Mouse (Mus musculus) cerebellum, adult 18-20 months (tissue): ENCODE data around the gene Bglap.
"Not testable (repeated sequence)": the region's sequence is repeated elsewhere in the genome, so short reads cannot be mapped to it uniquely, and the experiment has no call there.

Experiments used
- DNase-seq, 2 experiments: peaks; one replicate each; pipeline ENCODE4 v3.0.0; 2021

The Bglap gene

GRCm38 (mm10) chr3:88393776-88394375 is 9.6 kb upstream of the Bglap start:
- DNase-seq = no peak

DNA sequence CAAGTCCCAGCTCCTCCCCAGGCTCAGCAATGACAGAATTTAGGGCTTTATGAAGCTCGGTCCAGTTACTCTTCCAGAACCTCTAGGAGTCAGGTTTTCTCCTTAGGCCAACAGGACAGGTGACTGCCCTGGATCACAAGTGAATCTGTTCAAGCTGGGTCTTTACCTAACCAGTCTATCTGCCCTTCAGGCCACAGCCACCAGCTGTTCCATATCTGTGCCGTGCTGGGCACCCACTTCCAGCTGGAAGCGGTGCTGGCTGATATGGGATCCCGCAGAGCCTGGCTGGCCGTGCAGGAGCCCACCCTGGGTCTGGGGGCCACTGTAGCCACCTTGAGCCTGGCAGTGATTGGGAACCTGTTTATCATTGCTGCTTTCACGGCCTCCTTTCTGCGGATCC is 1.9 kb downstream of the Bglap start:
- not testable (repeated sequence) for DNase-seq

- DNase-seq = not testable (repeated sequence)
Observed at GRCm38 (mm10) chr3:88381389-88382315, 2.6 kb downstream of the Bglap start.

DNA sequence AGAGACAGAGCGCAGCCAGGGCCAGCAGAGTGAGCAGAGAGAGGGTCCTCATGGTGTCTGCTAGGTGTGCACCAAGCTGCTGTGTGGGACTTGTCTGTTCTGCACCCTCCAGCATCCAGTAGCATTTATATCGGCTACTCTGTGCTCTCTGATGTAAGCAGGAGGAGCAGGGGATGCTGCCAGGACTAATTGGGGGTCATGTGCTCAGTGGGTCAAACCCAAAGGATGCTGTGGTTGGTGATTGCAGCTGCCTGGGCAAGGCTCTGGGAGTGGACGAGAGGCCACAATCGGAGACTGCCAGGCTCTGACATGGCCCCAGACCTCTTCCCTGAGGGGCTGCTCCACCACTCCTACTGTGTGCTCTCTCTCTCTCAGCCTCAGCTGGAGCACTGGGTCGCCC is 5.7 kb downstream of the Bglap start, which contains the start of gene Bglap2:
TSS of gene Bglap2 (minus strand) at position 101 of the 400 bp plus-strand sequence.
- not testable (repeated sequence) for DNase-seq

DNA sequence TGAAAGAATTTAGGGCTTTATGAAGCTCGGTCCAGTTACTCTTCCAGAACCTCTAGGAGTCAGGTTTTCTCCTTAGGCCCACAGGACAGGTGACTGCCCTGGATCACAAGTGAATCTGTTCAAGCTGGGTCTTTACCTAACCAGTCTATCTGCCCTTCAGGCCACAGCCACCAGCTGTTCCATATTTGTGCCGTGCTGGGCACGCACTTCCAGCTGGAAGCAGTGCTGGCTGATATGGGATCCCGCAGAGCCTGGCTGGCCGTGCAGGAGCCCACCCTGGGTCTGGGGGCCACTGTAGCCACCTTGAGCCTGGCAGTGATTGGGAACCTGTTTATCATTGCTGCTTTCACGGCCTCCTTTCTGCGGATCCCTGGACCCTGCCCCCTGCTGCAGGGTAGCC is 7.6 kb downstream of the Bglap start:
- DNase-seq = not testable (repeated sequence)

DNA sequence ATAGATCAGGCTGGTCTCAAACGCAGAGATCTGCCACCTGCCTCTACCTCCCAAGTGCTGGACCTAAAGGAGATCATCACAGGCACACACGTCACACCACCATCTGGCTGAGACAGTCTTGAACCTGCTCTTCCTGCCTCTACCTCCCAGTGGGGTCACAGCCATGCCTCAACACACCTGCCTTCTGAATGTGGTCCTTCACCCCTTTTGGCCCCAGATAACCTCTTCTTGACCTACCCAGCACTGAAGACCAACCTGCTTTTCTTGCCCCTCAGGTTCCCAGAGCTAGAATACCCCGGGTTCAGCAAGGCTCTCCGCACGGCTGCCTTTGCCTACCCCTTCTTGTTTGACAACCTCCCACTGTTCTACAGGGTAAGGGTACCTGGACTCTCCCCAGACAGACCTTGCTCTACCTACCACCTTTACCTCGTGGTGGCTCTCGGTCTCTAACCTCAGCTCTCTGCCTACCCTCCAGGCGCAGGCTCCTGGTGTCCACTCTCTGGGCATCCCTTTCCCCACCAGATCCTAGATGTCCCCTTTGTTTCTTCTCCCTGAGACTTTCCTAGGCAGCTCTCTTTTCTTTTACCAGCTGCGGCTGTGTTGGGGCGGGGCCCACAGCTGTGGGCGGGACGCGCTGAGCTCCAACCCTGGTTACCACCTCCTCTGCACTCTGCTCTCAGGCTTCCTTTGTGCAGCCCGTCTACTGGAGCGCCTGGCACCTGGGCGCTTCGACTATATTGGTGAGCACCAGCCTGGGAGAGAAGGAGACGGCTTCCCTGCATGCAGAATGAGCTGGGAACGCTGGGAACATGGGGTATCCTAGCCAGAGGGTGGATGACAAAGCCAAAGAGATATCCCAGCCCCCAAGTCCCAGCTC is 8.3 kb downstream of the Bglap start:
- DNase-seq = not testable (repeated sequence)

DNA sequence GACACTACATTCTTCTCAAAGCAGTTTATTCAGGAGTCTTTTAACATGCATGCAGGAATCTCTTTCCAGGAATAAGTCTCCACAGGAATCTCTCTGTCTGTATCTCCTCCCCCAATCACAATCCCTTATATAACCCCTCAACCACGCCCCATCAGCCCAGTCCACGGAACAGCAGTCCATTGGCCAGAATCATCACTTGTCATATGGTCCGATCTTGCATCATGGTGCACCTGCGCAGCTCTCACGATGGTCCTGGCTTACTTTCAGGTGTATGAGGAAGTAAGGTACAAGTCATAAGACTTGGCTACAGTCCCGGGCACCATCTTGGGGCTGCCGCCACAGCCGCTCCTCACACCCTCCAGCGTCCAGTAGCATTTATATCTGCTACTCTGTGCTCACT is 11.6 kb downstream of the Bglap start, which contains the start of gene Bglap3:
TSS of gene Bglap3 (minus strand) at position 101 of the 400 bp plus-strand sequence.
- DNase-seq = not testable (repeated sequence)

DNA sequence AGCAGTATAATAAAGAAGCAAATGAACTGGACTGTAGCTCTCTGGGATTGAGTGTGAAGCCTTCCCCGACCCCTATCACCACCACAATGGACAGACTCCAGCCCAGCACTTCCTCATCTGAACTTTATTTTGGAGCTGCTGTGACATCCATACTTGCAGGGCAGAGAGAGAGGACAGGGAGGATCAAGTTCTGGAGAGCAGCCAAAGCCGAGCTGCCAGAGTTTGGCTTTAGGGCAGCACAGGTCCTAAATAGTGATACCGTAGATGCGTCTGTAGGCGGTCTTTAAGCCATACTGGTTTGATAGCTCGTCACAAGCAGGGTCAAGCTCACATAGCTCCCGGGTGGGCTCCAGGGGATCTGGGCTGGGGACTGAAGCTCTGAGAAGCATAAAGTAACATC is 15.8 kb downstream of the Bglap start:
- DNase-seq = not testable (repeated sequence)

- not testable (repeated sequence) for DNase-seq
Observed at GRCm38 (mm10) chr3:88367517-88367916, 16.7 kb downstream of the Bglap start.

DNA sequence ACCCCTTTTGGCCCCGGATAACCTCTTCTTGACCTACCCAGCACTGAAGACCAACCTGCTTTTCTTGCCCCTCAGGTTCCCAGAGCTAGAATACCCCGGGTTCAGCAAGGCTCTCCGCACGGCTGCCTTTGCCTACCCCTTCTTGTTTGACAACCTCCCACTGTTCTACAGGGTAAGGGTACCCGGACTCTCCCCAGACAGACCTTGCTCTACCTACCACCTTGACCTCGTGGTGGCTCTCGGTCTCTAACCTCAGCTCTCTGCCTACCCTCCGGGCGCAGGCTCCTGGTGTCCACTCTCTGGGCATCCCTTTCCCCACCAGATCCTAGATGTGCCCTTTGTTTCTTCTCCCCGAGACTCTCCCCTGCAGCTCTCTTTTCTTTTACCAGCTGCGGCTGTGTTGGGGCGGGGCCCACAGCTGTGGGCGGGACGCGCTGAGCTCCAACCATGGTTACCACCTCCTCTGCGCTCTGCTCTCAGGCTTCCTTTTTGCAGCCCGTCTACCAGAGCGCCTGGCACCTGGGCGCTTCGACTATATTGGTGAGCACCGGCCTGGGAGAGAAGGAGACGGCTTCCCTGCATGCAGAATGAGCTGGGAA is 17.3 kb downstream of the Bglap start:
- not testable (repeated sequence) for DNase-seq

GRCm38 (mm10) chr3:88365705-88366361 is 18.4 kb downstream of the Bglap start:
- no peak for DNase-seq

DNA sequence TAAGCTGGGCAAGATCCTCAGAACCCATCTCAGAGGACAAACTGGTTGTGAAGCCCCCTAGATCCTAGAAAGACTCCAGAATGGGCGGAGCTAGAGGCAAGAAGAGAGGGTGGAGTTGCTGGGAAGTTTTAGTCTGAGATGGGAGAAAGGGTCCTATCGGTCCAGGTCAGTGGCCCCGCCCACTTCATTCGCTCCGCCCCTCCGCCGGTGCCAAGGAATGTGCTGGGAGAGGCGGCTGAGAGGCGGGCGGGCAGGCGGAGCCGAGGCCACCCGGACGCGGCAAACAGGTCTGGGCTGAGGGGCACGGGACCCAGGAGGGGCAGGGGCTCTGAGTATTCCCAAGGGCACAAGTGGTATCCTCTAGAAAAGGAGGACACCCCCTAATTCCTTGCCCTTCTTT is 19.9 kb downstream of the Bglap start, which contains the start of gene Paqr6:
TSS of gene Paqr6 (plus strand) at position 248 of the 400 bp plus-strand sequence.
- DNase-seq = peak in 1 of 2 experiments; percentile 44

DNA sequence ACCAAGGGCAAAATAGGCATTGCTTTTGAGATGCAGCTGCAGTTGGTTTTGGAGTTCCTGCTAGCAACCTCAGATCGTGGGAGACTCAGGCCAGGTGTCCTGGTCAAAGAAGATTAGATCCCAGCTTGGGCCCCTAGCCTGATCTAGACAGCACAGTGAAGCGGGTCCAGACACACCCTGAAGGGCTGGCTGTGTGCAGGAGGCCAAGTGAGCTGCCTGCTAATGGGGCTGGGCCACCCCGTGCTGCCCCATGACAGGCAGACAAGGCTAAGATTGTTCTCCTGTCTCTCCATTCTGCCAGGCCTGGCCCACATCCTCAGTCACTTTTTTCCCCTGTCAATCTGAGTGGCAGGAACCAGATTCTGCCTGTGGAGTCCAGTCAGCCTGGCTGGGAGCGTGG is 20.6 kb downstream of the Bglap start:
- peak in 1 of 2 experiments; percentile 35 for DNase-seq

DNA sequence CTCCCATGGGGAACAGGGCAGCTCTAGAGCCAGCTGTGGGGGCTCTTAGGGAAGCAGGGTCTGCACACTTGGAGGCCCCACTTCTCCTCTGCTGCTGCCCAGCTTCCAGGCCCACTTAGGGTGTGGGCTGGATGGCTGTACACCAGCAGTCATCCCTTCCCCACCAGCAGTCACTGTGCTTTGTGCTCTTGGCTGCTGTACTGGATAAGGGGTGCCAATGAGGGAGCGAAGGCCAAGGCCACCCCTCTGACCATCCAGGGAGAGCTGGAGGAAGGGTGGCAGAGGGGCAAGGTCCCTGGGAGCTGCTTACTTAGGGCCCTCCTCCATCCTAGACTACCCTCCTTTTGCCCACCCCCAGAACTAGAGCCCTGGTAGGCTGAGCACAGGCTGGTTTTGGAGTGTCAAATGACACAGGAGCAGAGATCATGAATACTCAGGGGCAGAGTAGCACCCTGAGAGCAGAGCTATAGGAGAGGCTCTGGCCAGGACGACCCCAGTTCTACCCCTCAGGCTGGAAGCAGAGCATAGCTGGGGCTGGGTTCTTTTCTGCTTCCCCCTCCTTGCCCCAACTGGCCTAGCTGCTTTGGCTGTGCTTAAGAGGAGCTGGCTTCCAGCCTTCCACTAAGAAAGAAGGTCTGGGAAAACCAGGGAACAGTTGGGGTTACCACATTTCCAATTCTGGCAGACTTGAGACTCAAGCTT is 22.5 kb downstream of the Bglap start:
- DNase-seq = peak in 1 of 2 experiments; percentile 27

DNA sequence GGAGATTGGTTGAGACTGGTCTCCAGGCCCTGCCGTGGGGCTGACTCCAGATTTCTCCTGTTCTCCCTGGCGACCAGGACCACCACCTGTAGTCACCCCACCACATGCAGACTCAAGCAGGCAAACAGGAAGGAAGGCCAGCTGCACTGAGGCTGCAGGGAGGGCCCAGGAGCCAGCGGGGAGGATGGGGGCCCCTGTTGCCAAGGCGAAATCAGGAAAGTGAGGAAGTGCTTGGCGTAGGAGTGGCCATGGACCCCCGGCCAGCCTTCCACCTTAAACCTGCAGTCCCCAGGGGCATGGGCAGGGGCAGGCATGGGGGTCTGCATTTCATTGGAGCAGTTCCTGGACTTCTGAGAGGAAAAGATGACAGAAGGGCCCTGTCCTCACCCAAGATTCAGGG is 23.2 kb downstream of the Bglap start:
- DNase-seq = no peak

- DNase-seq = no peak
Observed at GRCm38 (mm10) chr3:88359989-88360388, 24.3 kb downstream of the Bglap start.

- no peak for DNase-seq
Observed at GRCm38 (mm10) chr3:88359584-88359983, 24.7 kb downstream of the Bglap start.

DNA sequence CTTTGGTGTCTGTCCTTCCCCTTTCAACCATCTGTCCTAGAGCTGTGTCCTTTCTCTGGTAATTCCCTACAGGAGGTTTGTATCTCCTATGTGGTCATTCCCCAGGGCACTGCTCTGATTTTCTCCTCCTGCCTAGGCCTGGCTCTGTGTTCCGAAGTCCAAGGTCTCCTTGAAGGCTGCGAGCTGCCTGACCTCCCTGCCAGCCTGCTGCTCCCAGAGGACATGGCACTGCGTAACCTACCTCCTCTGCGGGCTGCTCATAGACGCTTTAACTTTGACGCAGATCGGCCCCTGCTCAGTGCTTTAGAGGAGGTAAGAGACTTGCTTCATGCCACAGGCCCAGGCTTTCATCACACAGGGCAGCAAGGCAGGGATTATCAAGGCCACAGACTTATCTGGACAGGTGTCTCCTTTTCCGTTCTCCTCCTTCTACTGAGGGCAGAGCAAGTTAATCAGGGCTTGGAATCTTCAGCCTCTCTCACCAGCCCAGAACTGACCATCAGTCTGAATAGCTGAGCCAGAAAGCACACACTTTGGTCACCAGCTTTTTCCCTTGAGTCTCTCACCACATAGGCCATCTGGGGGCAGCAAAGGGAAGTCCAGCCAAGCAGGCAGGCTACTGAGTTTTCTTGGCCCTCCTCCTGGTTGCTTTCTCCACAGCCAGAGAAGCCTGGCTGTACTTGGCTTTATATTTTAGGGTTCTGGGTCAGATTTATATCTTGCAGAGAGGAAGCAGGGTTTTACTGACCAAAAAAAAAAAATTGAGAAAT is 29.7 kb downstream of the Bglap start:
- peak in 1 of 2 experiments; percentile 65 for DNase-seq

DNA sequence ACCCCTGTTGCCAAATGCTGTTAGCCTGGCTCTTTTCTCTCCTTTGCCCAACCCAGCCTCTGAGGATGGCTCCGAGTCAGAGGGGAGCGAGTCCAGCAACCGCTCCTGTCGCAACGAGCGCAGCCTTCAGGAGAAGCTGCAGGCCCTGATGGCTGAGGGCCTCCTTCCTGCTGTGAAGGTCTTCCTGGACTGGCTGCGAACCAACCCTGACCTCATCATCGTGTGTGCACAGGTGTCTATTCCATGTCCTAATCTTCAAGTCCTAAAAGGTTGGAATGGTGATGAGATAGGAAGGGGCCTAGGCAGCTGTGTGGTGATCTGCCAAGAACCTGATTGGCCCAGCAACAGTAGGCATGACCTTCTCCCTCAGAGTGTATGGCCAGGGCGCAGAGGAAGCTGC is 31.4 kb downstream of the Bglap start:
- DNase-seq = peak; percentile 68

DNA sequence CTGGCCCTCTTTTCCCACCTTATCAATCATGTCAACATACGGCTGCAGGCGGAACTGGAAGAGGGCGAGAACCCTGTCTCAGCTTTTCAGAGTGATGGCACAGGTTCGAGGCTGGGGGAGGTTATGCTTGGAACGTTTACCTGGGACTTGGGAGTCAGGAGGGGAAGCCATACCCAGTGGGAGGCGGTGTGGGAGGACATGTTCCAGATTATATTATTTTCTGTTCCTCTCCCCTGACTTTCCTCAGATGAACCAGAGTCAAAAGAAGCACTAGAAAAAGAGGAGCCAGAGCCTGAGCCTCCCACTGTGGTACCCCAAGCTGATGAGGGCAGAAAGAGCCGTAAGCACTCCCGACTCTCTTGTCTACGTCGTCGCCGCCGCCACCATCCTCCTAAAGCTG is 33.5 kb downstream of the Bglap start:
- no peak for DNase-seq
